Mouse (Mus musculus) neural tube, embryonic 10.5 days (tissue): Measurements from ENCODE around the gene Zfp39.
"Not testable (repeated sequence)": the region's sequence is repeated elsewhere in the genome, so short reads cannot be mapped to it uniquely, and the experiment has no call there.

Source experiments
- DNase-seq: peaks from one replicate; pipeline ENCODE4 v3.0.0-alpha.2; 2017; ENCODE audit warnings: low spot score; ENCODE audit errors: extremely low spot score

Zfp39 gene

DNA sequence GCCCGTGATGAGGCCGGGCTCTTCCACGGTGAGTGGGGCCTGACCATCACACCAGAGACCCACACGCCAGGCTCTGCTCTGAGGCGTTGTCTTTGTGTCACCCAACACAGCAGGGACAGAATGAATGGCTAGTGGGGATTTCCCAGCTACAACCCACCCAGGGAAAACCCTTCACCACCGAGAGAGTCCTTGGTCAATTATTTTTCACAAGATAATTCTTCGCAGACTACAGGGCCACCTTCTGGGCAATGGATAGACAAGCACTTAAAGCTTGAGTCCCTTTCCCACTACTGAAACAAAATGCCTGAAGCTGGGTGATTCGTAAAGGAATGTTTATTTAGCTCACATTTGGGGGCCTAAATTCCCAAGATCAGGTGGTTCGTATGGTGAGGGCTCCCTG is 18.4 kb upstream of the Zfp39 start:
- no peak for DNase-seq

DNA sequence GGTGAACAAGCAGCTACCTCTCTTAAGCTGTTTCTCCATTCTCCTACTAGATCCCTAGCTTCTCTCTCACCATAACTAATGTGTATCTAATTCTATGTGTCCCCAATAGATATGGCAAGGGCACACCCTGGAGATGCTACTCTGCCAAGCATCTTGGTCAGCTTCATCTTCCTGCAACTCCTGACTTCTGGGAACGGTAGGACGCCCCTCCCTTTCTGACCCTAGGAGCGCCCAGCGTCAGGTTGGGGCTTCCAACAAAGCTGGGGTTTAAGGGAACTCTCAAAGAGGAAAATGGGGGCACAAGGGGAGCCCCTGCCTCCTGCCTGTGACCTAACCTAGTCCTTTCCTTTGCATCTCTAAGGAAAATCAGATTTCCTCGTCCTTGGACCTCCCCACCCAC is 14.7 kb upstream of the Zfp39 start:
- DNase-seq, result no peak

DNA sequence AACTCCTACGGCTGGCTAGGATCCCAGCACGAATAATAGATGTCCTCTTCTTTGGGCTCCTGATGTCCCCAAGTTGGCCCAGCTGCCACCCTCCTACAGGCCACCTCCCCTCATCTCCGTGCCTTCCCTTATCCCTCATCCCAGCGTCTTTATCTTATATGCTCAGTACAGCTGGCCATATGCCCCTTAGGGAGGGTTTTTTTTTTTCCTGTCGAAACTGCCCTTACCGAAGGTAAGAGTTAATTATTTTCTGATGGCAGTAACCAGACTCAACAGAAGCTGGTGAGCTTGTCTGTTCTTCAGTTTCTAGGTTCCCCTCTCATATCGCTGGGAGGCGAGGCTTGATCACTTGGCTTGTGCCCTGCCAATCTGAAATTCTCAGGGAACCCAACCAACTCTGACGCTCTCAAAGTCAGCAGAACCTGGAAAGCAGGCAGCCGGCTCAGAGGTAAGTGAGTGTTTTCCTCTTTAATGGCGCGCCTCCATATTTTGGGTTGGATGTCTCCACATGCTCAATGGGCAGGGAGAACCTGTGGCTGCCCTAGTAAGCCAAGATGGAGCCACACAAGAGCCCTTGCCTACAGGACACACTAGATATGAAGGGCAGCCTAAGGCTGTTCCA is 13.8 kb upstream of the Zfp39 start, which contains the start of gene Btnl10:
TSS of gene Btnl10 (plus strand) at position 164 of the 622 bp plus-strand sequence.
- DNase-seq, result no peak

DNA sequence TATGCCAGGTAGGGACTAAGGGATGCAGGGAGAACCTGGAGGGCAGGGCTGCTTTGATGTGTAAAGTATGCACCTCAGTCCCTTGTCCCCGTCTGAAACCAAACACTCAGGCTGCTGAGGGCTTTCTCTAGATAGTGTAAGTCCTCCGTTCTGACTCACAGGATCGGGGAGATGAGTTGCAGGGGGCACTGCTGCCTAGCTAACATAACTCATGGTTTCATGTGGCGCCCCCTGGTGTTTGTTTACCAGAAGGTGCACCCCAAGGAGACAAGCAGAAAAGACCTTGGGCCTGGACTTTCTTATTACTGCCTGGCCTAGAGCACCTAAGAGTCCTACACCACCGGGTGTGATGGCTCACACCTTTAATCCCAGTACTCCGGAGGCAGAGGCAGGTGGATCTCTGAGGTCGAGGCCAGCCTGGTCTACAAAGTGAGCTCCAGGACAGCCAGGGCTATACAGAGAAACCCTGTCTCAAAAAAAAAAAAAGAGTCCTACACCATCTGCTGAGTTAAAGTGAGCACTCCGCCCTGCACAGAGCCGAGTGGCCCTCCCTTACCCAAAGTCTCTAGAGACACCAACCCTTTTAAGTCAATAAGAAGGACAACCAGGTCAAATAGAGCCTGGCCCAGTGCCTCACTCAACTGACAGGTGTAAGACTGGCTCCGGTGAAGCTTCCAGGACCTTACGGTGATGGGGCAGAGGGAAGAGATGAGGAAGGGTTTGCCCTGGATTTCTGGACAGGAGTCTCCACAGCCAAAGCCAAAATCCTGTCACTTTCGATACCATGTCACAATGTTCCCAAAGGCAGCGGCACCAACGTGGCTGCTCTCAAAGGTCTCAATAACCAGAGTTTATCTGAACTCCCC is 13.1 kb upstream of the Zfp39 start:
- DNase-seq, result peak; percentile 38

DNA sequence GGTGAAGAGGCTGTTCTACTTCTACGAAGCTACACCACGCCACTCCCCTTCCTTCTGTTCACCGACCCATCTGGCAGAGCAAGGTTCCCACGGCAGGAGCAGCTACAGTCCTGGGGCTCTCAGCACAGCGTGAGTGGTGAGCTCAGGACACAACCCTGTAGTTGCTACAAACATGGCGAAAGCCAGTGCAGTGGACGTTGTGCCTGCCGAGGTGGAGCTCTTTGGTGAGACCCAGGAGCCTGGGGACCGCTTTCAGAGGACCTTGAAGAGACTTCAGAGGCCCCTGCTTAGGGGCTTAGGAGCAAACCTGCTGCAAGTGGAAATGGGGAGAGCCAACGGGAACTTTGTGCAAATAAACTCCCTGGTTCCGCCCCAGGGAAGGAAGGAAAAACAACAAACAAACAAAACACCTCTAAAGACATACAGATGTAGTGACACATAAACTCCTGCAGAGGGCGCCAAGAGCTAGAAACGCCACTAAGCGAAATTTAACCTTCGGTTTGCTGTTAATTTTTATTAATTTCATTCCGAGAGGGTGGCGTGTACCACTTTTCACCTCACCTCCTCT is 10.5 kb upstream of the Zfp39 start:
- peak; percentile 54 for DNase-seq

DNA sequence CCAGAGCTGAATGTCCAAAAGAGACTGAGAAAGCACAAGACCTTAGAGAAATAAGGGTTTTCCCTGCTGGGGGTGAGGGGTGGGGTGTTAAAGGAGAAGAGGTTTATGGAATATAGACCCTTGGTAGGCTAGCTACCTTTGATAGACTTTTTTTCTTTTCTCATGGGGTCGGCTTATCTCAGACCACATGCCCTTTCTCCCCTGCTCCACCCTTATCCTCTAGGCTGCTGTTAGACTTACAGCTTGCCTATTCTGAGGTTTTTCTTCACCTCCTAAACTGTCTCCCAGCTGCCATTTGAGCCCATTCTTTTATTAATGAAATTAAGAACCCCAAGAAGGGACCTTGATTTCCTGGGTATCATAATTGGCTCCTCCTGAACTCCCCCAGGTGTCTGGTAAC is 9.8 kb upstream of the Zfp39 start:
- no peak for DNase-seq

DNA sequence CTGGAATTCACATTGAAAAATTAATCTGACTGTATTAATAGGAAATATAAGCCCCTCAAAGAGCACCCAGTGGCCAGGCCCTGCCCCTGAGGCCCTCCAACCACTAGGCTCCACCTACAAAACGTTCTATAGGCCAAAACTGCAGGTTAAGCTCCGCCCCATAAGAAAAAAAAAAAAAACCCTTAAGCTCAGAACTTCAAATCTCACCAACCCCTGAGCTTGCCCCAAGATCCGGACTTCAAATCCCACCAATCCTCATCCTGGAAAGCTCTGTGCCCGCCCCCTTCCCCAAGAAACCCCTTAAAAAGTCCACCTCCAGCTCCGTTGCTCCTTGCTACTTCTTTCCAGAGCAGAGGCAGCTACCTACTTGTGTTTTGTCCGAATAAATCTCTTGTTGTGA is 813 bp upstream of the Zfp39 start:
- DNase-seq, result no peak

DNA sequence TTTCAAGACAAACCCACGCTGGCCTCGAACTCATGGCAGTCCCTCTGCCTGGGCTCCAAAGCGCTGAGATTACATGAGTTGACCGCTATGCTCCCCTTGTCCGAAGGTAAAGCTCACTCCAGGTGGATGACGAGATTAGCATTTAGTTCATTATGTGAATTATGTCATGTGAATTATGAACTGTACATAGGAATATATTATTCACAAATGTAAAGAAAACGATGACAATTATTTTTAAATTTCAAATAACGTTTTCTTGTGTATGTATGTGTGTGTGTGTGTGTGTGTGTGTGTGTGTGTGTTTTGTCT is 339 bp upstream of the Zfp39 start:
- DNase-seq, result no peak

DNA sequence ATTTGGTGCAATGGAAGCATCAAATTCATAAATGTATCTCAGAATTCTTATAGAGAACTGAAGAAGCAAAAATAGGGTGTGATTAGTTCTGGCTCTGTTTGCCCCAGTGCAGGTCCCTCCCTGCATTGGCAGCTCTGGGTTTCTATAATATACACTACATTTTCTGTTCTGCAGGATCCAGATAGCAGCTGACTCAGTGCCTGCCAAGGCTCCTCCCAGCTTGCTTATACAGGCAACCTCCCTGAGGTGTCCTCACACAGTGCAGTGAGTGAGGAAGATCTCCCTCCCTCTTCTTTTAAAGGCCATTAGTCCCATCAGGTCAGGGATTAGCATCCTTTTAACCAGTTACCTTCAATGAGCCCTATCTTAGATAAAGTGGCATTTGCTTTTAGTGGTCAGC is 2.9 kb downstream of the Zfp39 start:
- DNase-seq, result no peak

DNA sequence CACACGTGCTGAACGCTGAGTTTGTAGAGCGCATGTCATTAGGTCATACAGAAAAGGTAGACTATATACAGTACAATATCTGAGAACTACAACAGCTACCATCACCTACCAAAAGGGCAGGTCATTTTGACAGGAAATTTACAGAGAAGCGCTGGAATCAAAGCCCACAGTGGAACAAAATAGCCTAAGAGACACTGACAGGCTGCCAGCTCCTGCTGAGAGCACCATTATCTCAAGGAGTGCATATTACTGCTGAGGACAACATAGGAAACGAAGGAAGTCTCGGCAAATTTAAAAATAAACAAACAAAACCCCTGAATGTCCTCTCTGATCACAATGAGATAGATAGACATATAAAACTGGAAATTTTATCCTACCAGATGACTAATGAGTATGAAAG is 6.5 kb downstream of the Zfp39 start:
- no peak for DNase-seq

DNA sequence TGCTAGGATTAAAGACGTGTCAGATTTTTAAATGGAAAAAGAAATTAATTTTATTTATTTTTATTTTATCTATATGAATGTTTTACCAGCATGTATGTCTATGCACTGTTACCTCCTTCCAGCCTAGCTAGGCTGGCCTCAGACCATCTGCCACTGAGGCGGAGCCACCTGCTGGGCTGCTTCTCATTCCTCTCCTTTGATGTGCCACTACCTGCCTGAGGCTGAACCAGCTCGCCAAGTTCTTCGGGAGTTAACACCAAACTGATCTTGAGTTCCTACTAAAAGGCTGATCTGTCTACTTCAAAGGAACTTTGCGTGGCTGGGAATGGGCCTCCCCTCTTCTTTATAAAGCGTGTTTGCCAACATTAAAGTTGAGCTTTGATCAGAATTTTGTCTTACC is 9.6 kb downstream of the Zfp39 start:
- no peak for DNase-seq

DNA sequence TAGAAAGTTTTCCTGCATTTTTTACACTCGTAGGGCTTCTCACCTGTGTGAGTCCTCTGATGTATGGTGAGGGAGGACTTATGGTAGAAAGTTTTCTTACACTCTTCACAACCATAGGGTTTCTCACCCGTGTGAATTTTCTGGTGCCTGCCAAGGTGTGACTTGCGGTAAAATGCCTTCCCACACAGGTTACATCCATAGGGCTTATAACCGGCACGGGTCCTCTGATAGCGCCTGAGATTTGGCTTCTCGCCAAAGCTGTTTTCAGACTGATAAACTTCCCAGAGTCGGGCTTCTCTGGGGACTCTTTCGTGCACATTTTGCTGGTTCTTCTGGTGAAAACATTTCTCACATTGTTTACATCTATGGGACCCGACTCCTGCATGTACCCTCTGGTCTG is 13.5 kb downstream of the Zfp39 start:
- DNase-seq, result no peak

DNA sequence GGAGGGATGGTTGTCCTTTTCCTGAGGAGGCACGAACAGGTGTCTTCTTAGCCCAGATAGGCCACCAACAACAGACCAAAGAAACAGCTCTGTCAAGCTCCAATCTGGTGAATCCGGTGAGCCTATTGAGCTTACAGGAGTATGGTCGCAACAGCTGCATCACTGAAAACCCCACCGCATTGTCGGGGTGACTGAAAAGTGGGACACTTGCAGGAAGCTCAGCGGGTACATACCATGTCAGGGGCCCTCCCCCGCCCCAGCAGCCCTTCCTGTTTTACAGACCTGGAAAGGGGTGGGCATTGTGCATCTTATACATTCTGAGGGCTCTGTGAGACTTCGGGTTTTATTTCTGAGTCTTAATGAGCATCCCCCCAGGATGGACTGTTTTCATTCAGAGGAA is 20.3 kb downstream of the Zfp39 start:
- no peak for DNase-seq

DNA sequence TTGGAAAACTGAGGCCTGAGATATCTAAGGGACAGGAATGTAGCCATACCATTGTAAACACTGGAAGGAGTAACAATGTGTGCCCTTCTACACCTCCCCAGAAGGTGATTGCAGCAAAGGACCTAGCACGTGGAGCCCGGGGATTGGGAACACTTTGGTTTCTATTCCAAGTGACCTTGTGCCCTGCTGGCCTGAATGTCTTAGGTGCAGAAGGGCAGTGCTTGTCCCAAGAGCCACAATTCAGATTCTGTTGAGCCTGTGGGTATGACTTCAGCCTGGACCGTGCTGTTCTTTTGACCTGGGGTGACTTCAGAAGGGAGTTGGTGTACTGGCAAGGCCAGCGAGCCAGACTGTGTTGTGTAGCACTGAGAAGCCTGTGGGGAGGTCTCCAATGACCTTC is 33.1 kb downstream of the Zfp39 start:
- DNase-seq, result no peak

DNA sequence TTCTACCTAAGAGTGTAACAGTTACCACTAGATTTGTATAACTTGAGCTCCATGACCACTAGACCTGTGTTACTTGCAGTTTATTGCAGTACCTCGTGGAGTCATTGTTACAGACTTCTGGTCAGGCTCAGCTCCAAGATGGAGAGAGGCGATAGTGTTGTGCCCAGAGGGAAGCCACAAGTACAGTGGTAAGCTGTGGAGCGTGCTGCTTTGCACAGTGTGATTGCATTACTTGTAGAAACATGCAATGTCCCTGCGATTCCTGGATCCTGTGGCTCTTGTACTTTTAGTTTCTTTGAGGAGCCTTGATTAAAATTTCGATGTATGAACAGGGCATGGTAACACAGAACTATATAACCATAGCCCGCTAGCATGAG is 36.1 kb downstream of the Zfp39 start:
- DNase-seq, result no peak

DNA sequence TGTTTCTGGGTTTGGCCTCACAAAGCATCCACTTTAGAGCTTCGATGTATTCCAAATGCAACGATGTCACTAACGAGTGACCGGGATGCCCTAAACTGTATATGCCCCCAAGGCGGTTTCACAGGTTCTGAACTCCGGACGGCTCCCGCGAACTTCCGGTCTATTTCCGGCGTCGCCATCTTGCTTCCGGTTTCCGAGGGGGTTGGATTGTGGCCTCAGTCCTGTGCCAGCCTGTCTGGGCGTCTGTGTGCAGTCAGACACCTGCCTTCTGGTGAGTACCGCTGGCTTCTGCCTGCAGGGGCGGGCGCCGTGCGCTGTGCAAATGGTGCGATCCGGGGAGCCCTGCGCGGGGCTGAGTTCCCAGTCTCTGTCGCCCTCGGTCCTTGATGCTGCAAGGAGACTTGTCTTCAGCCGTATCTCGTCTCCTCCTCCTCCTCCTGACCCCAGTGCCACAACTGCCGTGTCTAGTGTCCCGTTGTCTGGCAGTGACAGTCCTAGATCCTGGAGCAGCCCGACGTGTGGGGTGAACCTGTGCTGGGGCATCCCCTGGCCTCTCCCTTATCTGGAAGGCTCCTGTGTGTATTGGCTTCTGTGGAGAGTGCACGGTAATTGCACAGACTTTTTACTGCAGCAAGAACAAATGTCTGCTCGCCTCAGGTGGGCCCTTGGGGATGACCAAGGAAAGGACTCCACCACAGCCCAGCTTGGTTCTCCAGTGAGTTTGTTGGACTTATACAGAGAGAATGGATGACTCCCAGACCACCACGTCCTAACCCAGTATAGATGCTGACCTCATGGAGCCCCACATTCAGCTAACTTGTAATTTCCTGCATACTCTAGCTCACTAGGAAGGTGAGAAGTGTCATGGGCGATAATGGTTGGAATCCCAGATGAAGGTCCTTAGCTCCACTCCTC is 36.7 kb downstream of the Zfp39 start, which contains the start of gene 2810021J22Rik:
TSS of gene 2810021J22Rik (plus strand) at position 178 of the 915 bp plus-strand sequence.
- DNase-seq, result peak; percentile 85

DNA sequence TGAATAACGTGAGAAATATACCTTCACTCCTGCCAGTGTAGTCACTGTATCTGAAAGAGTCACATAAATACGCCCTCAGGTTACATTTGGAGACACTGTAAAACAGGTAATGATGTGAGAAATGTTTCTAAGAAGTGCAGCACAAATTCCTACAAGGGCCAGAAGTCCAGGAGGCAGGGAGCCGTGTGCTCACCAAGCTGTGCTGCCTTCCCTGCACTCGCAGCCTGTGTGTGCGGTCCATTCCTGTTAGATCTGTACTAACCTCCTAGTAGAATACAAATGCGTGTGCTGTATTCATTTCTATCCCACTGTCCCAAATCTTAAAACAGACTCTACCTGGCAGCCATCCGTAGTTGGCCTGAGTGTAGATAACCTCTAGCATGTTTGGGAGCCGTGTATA is 43.3 kb downstream of the Zfp39 start:
- no peak for DNase-seq

DNA sequence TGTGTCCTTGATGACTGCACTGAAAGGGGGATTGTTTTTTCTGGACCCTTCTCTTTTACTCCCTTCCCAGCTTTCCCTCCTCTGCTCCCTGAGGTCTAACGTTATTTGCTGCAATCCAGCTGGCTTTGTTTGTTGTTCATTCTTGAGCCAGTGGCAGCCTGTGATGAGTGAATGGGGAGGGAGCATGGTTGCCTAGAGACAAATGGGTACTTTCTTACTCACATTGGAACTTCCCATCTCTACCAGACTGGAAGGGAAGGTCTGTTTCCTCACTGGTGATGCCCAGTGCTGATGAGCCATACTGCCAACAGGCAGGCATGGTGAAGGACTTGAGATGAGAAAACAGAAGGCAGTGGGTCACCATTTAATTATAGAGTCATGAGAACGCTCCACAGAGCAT is 54.3 kb downstream of the Zfp39 start:
- DNase-seq, result no peak

DNA sequence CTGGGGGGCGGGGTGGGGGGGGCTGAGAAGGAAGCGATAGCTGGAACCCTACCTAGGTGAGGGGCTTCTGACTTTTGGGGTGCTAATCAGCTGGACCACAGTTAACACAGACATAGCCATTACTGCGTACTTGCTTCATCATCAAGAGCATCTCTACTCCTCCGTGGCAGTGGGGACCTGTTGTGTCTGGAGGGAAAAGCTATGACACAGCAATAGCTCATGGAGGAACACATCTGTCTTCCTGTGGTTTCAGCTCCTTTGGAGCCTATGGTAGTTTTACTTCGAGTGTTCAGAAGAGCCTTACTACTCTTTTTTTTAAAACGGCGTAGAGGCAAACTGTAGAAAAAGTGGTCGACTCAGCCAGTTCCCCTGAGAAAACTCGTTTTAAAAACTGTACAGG is 56.4 kb downstream of the Zfp39 start:
- no peak for DNase-seq

DNA sequence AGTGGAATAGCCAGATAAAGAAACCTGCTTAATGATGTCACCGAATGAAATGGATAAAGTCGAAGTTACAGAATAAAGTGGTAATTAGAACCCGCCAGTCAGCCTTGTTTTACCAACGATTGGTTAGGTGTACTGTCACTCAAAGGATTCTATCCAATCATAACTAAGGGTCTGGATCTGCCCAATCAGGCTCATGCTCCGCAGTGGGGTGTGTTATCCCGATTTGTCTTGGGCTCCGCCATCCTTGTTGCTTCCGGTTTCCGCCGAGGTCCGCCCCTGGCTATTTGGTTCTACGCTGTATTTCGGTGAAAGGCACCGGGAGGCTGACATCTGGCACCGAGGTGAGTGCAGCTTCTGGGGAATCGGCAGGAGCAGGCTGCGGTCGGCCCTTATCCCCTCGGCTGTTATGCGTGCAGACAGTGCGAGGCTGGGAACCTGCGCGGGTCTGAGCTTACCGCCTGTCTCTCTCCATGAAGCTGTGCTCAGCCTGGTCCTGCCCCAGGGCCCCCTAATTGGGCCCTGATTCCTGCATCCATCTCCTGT is 57.0 kb downstream of the Zfp39 start, which contains the start of gene Gm12258:
TSS of gene Gm12258 (plus strand) at position 240 of the 543 bp plus-strand sequence.
- DNase-seq, result peak; percentile 82

DNA sequence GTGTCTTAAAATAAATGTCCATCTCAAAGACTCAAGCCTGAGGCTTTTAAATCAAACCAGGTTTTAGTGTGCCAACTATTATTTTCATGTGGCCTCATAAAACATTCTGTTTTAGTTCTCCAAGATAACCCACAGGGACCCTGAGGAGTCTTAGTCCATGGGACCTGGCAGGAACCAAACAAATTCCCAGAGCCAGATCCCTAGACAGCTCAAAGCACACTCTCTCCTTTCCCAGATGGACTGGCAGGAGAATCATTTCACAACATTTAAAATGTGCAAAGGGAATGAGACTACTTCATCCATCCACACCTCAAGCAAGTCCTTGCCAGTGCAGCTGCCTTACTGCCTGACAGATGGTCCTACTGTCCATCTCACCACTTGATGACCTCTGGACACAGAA is 65.1 kb downstream of the Zfp39 start, which contains the start of gene Olfr311:
TSS of gene Olfr311 (plus strand) at position 301 of the 400 bp plus-strand sequence.
- DNase-seq, result not testable (repeated sequence)
